Mouse (Mus musculus) heart, adult 9 months (tissue): ENCODE results near the gene Kptn.
A peak's percentile ranks its signal among the peaks of the same experiment; 100 is the strongest.

ENCODE experiments used
- DNase-seq, 2 experiments: peaks; one replicate each; pipeline ENCODE4 v3.0.0; 2022; ENCODE audit warnings: low spot score in 2 of 2

Kptn gene

GRCm38 (mm10) chr7:16120262-16120600, 536 bp downstream of the Kptn start:
- no peak for DNase-seq

DNA sequence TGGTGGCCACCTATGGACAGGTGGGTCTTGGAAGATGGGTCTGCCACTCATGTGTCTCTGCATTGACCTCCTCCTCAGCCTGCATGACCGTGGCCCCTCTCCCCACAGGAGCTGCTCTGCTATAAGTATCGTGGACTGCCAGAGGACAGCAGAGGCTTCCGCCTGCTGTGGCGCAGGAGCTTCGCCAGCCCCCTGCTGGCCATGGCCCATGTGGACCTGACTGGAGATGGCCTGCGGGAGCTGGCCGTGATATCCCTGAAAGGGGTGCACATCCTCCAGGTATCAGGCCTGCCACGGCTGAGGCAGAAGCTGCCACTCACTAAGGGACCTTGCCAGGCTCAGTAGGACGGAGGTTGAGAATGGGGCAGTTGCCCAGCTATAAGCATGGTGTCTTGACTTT, 6.1 kb downstream of the Kptn start:
- DNase-seq = no peak

DNA sequence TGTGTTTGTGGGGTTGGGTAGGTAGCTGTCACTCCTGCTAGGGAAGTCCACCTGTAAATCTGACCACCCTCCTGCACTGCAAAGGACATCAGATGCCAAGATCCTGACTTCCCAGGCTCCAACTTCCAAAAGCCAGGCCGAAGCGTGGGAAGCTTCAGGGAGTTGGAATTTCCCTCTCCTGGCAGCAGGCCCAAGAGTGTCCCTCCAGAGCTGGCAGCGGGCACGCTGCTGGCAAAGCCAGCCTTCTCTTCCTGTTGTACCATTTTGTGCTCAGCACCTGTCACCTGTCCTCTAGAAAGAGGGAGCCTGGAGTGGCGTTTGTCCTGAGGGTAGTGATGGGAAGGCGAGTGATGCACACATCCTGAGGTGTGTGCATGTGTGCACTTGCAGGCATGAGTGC, 8.6 kb downstream of the Kptn start:
- no peak for DNase-seq

- no peak for DNase-seq
Observed at GRCm38 (mm10) chr7:16128899-16129298, 9.2 kb downstream of the Kptn start.

GRCm38 (mm10) chr7:16129421-16129845, 9.7 kb downstream of the Kptn start, which contains the start of gene Slc8a2:
Gene Slc8a2 (plus strand): TSS chr7:16129826.
- DNase-seq = peak; percentile 50 to 74

- DNase-seq = no peak
Observed at GRCm38 (mm10) chr7:16129846-16130691, 10.4 kb downstream of the Kptn start.

- DNase-seq = no peak
Observed at GRCm38 (mm10) chr7:16130956-16131634, 11.4 kb downstream of the Kptn start.

GRCm38 (mm10) chr7:16132161-16132581, 12.5 kb downstream of the Kptn start:
- DNase-seq = no peak

GRCm38 (mm10) chr7:16132926-16133325, 13.2 kb downstream of the Kptn start:
- no peak for DNase-seq

DNA sequence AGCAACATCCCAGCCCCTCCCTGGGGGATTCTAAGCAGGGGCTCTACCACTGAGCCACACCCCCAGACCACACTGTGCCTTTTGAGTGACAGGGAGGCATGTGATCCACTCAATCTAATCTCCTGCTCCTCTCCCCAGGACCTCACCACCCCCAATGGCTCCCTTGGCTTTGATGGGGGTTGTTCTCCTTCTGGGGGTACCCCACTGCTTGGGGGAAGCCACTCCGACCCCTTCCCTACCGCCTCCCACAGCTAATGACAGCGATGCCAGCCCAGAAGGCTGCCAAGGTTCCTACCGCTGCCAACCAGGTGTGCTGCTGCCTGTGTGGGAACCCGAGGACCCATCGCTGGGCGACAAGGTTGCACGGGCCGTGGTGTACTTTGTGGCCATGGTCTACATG, 14.0 kb downstream of the Kptn start:
- DNase-seq = no peak

GRCm38 (mm10) chr7:16134951-16135392, 15.3 kb downstream of the Kptn start:
- no peak for DNase-seq

DNA sequence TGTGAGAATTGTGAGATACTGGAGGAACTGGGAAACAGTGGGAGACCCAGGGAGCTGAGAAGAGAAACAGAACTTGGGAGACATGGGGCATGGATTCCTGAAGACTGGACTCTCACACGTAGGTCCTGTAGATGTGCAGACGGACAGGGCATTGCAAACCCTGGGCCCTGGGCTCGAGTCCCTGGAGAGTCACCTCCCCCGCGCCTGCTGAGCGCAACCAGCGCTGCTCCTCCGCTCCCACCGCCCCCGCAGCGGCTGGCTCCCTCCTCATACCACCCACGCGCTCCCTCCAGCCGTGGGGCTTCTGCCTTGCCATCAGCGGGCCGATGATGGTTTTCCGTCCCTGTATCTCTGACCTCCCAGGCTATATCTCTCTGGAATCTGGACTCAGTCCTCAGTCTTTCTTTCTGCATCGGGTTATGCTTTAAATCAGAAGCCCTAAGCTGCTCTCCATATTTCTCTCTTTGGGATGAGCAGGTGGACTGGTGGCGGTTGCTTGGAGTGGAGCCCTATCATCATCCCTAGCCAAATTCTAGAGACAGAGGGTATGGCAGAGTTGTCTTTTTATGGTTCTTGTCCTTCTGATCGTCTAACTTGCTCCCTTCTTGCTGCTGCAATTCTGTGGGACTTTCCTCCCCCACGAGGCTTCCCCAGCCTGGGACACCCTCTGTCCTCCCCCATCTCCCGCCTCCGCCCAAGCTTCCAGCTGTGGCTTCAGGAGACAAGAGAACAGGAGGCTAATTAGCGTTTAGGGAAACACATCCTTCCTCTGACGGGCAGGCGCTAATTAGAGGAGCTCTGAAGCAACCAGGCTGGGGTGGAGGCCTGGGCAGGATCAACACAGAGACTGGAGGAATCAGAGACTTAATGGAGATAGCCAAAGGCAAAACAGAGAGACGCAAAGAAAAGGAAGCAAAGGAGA, 27.1 kb downstream of the Kptn start:
- DNase-seq = no peak

DNA sequence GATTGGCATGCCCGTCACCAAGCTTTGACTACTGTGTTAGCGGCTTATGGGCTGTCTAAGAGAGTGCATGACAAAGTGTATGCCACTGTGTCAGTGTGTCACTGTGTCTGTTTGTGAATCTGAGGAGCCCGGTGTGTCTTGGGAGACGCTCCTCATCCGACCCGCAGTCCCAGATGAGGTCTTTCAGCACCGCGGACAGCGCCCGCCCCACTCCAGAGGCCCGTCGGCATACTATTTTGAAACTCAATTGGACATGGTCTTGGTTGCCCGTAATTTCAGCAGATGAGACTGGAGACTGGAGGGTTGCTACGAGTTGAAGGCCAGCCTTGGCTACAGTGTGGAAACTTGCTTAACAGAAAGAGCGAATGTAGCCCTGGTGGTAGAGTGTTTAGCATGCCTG, 27.9 kb downstream of the Kptn start:
- DNase-seq = no peak

DNA sequence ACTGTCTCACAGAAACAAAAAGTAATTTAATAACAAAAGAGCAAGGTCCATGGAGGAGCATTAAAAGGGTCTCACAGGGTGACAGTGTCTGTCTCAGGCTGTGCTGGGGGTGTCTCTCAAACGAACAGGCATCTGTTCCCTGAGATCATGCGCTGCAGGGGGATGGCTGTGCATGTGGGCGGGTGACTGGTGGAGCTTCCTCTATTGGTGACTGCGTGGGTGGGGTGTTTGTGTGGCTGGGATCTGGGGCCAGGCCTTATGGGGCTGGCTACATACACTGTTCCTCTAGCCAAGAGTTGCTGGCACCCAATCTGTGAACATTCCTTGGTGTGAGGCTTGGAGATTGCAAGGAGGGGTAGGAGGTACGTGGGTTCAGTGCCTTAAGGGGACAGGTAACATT, 29.5 kb downstream of the Kptn start:
- no peak for DNase-seq

- DNase-seq = no peak
Observed at GRCm38 (mm10) chr7:16150191-16151145, 30.8 kb downstream of the Kptn start.

DNA sequence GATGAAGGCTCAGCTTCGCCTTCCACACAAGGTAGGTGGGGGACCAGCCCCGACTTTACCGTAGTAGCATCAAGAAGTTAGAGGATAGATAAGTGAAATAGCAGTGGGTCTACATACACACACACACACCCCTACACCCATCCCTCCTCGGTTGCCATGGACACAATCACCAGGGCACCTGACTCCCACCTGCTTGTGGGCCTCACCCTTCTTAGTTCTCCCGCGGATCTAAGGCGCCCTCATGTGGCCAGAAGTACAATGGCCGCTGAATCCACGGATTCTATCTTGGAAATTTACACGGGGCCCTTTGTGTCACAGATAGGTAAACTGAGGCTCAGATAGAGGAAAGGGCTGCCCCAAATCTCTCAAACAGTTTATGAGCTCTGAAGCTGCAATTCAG, 33.8 kb downstream of the Kptn start:
- peak in 1 of 2 experiments; percentile 18 for DNase-seq

DNA sequence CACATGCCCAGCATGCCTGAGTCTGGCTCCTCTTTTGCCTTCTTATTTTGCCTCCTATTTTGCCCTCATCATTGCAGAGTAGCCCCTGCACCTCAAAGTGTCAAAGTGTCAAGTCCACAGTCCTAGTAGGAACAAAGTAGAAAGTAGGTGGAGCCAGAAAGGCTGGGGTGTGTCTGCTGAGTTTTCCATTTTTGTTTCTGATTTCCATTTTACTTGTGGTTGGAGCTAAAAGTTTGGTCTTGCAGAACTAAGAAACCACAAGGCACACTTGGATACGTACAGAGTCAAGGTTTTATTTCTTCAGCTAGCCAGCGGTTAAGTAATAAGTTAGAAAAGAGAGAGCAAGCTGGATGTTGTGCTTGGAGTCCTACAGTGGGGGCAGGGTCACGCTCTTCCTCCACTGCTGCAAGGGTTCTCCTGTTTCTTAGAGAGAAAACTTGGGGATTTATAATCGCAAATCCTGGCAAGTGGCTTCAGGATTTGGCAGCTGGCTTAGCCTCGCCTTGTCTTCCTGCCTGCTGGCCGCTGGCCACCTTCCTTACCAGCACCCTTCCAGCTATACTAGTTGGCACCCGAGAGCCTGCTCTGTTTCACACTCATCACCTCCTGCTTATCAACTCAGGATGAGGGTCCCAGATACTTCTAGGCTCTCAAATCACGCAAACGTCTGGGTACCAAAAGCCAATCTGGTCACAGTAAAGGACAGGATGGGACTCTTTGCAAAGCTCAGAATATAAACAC, 35.6 kb downstream of the Kptn start:
- DNase-seq = peak; percentile 46 to 70

DNA sequence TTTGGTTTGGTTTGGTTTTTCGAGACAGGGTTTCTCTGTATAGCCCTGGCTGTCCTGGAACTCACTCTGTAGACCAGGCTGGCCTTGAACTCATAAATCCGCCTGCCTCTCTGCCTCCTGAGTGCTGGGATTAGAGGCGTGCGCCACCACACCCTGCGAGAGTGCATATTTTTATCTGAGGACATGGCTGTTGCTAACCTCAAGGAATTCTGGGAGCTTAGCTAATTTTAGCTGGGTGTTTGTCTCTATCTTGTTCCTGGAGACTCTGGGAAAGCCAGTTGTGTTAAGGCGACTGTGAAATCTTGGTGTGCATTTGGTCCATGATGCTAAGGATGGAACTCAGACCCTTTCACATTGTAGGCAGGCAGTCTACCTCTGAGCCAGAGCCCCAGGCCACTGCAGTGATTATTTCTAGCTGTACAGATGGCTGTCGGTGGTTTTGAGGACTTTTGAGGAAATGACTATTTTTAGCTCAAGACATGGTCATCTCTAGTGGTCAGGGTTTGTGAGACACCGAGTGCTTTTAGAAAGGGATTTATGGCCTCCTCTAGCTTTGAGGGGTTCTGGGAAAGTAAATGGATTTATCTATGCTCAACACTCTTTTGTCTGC, 36.5 kb downstream of the Kptn start:
- peak; percentile 17 to 37 for DNase-seq

GRCm38 (mm10) chr7:16158735-16159134, 39.0 kb downstream of the Kptn start:
- no peak for DNase-seq

DNA sequence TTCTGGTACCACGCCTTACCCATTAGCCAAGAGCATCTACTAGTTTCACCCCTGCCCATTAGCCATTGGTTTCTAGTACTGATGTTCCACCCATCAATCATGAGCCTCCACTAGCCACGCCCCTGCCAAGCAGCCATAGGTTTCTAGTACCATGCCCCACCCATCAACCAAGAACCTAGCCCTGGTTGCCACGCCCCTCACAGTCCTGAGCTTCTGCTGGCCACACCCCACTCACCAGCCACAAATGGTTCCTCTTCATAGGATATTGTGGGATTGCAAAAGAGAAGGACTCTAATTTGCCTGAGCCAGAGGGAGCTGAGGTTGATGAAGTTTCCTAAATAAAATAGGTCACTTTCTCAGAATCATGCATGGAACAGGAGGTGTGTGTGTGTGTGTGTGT, 41.0 kb downstream of the Kptn start:
- DNase-seq = no peak
